Mouse (Mus musculus) myocyte (in vitro differentiated cells): Measurements from ENCODE around the gene Adamts2. TPM values are rescaled to one million over a fixed set of nuclear protein-coding genes. Genes with fewer than 3 reads are reported as not detected.

Experiments used
- H3K27me3 ChIP-seq: one replicate; pipeline ENCODE4 v1.6.1; 2011; ENCODE audit not compliant: control insufficient read depth, insufficient read depth, insufficient read length
- H3K36me3 ChIP-seq: one replicate; pipeline ENCODE4 v1.6.1; 2011; ENCODE audit not compliant: control insufficient read depth, insufficient read depth
- H3K4me2 ChIP-seq: one replicate; pipeline ENCODE4 v1.6.1; 2011; ENCODE audit warnings: low read depth, control low read depth
- H3K4me3 ChIP-seq: one replicate; pipeline ENCODE4 v1.5.1; 2011; ENCODE audit warnings: mild to moderate bottlenecking, control low read depth, moderate library complexity
- H3K79me2 ChIP-seq: one replicate; pipeline ENCODE4 v1.6.1; 2011; ENCODE audit not compliant: control insufficient read depth, insufficient read depth
- H3ac ChIP-seq: one replicate; pipeline ENCODE4 v1.6.1; 2011; ENCODE audit not compliant: control insufficient read depth, insufficient read length
- CEBPB ChIP-seq: IDR thresholded peaks from 2 replicates; pipeline ENCODE4 v1.6.1; 2011; ENCODE audit warnings: mild to moderate bottlenecking, moderate library complexity; ENCODE audit not compliant: poor library complexity, insufficient read depth, severe bottlenecking
- E2F4 ChIP-seq: IDR thresholded peaks from one replicate; pipeline ENCODE4 v1.6.1; 2011; ENCODE audit warnings: mild to moderate bottlenecking, control low read depth, moderate library complexity; ENCODE audit not compliant: insufficient read depth
- MAX ChIP-seq: IDR thresholded peaks from one replicate; pipeline ENCODE4 v1.6.1; 2011; ENCODE audit warnings: low read depth, mild to moderate bottlenecking, control low read depth
- MYOD1 ChIP-seq, 3 experiments: IDR thresholded peaks; one replicate each; pipeline ENCODE4 v1.6.1; 2011; ENCODE audit warnings: control low read depth in 2 of 3, low read depth in 2 of 3, mild to moderate bottlenecking in 2 of 3, moderate library complexity in 1 of 3; ENCODE audit not compliant: insufficient read length in 2 of 3, control insufficient read depth in 1 of 3
- MYOG ChIP-seq, 3 experiments: IDR thresholded peaks; one replicate each; pipeline ENCODE4 v1.6.1; 2011; ENCODE audit warnings: control low read depth in 2 of 3, low read depth in 2 of 3, mild to moderate bottlenecking in 2 of 3; ENCODE audit not compliant: insufficient read length in 2 of 3, control insufficient read depth in 1 of 3, insufficient read depth in 1 of 3
- POLR2A ChIP-seq: IDR thresholded peaks from one replicate; pipeline ENCODE4 v1.6.1; 2011; ENCODE audit warnings: low read depth, mild to moderate bottlenecking, control low read depth, moderate library complexity; ENCODE audit not compliant: insufficient read length
- POLR2AphosphoS2 ChIP-seq: IDR thresholded peaks from one replicate; pipeline ENCODE4 v1.6.1; 2011; ENCODE audit warnings: low read depth, control low read depth; ENCODE audit not compliant: insufficient read length
- REST ChIP-seq: IDR thresholded peaks from one replicate; pipeline ENCODE4 v1.6.1; 2011; ENCODE audit warnings: mild to moderate bottlenecking, control low read depth, moderate library complexity; ENCODE audit not compliant: insufficient read depth, insufficient read length
- SRF ChIP-seq: IDR thresholded peaks from one replicate; pipeline ENCODE4 v1.6.1; 2011; ENCODE audit warnings: low read depth; ENCODE audit not compliant: control insufficient read depth, insufficient read length
- TCF12 ChIP-seq: IDR thresholded peaks from one replicate; pipeline ENCODE4 v1.6.1; 2011; ENCODE audit warnings: mild to moderate bottlenecking, control low read depth; ENCODE audit not compliant: poor library complexity, insufficient read depth, severe bottlenecking
- TCF3 ChIP-seq: IDR thresholded peaks from one replicate; pipeline ENCODE4 v1.6.1; 2011; ENCODE audit warnings: low read depth, control low read depth; ENCODE audit not compliant: insufficient read length
- USF1 ChIP-seq: IDR thresholded peaks from one replicate; pipeline ENCODE4 v1.6.1; 2011; ENCODE audit warnings: low read depth, mild to moderate bottlenecking, control low read depth, moderate library complexity
- polyA plus RNA-seq: library from polyadenylated mRNA; unstranded; fragments of >200 nt; fragmentation: generic; extraction: Trizol; gene quantifications from one replicate; pipeline ENCODE4 v1.2.1, GENCODE M21; 2012; ENCODE audit warnings: missing spikeins

Gene Adamts2
- polyA plus RNA-seq, 1 experiment, result 24.9 TPM

DNA sequence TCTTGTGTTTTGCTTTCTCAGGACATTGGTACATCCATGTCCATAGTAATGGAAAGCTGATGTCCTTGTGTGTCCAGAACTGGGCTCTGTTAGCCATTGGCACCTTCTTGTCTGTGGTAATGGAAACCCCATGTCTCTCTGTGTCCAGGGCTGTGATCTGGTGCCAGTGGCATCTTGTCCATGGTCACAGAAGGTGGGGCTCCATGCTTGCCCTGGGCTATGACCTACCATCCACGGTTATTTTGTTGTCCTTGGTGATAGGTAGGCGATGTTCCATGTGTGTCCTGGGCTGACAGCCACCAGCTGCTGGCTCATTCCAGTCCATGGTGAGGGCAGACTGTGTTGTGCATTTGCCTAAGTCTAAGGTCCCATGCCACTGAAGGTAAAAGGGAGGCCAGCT lies 48.2 kb downstream of the Adamts2 start:
- H3K79me2 ChIP-seq, result no peaks in the 10 kb centered on the region
- H3K36me3 ChIP-seq, result no peaks in the 10 kb centered on the region
- H3ac ChIP-seq, result no peak overlapping the region
- no peak overlapping the region for H3K4me2 ChIP-seq
- no peaks in the 10 kb centered on the region for H3K27me3 ChIP-seq
- TF ChIP-seq TCF12, result no peak
- no peak for TF ChIP-seq CEBPB
- TF ChIP-seq POLR2A, result no peak
- no peak for TF ChIP-seq MYOG (IDR thresholded peaks at IDR 0.05; ENCODE audit: control insufficient read depth in 1 of 3, insufficient read depth in 1 of 3, insufficient read length in 2 of 3, low read depth in 2 of 3)
- no peak for TF ChIP-seq SRF
- no peak for TF ChIP-seq E2F4
- TF ChIP-seq TCF3, result no peak
- TF ChIP-seq MAX, result no peak
- TF ChIP-seq USF1, result no peak
- TF ChIP-seq MYOD1 (IDR thresholded peaks at IDR 0.05; ENCODE audit: control insufficient read depth in 1 of 3, insufficient read length in 2 of 3, low read depth in 2 of 3), result no peak
- no peak for TF ChIP-seq REST
- TF ChIP-seq POLR2AphosphoS2, result no peak
- no peak overlapping the region for H3K4me3 ChIP-seq

DNA sequence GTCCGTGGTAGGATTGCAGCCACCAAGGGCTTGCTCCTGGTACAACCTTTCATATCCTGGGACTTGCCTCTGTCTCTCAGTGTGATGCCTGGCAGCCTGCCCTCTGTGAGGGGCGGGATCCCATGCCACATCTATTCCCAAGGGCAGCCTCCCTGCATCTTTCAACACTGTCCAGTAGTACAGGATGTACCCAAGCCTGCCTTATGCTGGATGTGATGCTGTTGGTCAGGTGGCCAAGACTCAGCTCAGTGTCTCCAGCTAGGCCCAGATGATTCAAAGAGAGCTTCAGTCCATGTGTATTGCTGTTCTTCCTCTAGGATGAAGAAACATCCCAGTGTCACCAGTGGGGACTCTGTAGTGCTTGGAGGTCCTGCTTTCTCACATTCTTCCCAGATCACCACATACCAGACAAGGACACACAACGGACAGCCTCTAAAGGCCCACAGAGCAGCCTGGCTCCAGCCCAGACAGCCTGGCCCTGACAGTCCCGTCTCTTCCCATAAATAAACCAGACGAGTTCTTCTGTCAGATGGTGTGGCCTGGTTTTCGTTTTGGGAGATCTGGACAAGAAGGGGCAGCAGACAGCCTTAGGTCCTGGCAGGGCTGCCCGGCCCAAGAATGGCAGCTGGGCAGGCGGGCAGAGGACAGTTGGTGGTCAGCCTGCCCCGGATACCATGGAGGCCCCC lies 52.0 kb downstream of the Adamts2 start:
- Histone ChIP-seq H3K4me2 (no peak overlapping the region), H3K36me3 (no peaks in the 10 kb centered on the region), H3ac (no peak overlapping the region), H3K27me3 (no peaks in the 10 kb centered on the region), H3K4me3 (no peak overlapping the region), H3K79me2 (no peaks in the 10 kb centered on the region)
- TF ChIP-seq TCF3 (no peak), MYOD1 (IDR thresholded peaks at IDR 0.05; ENCODE audit: control insufficient read depth in 1 of 3, insufficient read length in 2 of 3, low read depth in 2 of 3) (no peak), TCF12 (no peak), E2F4 (no peak), REST (no peak), SRF (no peak), POLR2A (no peak), POLR2AphosphoS2 (no peak), CEBPB (no peak), USF1 (no peak), MYOG (IDR thresholded peaks at IDR 0.05; ENCODE audit: control insufficient read depth in 1 of 3, insufficient read depth in 1 of 3, insufficient read length in 2 of 3, low read depth in 2 of 3) (no peak), MAX (no peak)

DNA sequence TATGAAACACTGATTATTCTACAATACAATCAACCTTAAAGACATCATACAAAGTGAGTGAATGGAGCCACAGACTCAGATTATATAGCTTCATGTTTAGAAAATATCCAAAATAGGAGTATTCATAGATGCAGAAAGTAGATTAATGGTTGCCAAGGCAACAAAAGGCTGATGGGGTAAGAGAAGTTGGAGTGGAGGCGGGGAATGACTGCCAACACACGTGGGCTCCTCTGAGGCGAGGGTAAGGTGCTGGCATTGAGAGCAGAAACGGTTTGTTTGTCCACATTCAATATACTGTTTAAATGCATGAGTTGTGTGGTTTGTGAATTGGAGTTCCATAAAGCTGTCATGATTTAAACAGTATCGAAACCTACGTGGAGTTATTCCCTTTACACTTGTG lies 56.9 kb downstream of the Adamts2 start:
- no peaks in the 10 kb centered on the region for H3K79me2 ChIP-seq
- no peaks in the 10 kb centered on the region for H3K27me3 ChIP-seq
- H3K36me3 ChIP-seq, result no peaks in the 10 kb centered on the region
- TF ChIP-seq POLR2AphosphoS2 (no peak), TCF3 (no peak), SRF (no peak), E2F4 (no peak), MAX (no peak), USF1 (no peak), REST (no peak), POLR2A (no peak), MYOD1 (IDR thresholded peaks at IDR 0.05; ENCODE audit: control insufficient read depth in 1 of 3, insufficient read length in 2 of 3, low read depth in 2 of 3) (no peak)
- H3K4me2 ChIP-seq, result no peak overlapping the region
- H3ac ChIP-seq, result no peak overlapping the region
- H3K4me3 ChIP-seq, result no peak overlapping the region

DNA sequence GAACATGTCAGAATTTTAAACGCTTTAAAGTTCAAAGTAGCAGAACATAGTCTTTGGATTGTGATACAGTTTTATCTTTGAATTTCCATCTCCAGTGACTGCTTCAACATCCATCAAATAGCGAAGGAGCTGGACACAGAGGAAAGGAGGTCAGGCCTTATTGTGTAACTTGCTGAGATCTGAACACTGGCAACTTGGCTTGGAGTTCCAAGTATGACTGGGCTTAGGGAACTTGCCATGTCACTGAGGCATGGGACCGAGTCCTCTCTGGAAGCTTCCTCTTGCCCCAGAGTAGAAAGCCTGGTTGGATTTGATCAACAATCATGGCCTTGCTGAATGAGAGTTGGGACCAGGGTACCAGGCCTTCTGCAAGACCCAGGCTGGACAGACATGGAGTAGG lies 60.3 kb downstream of the Adamts2 start:
- Histone ChIP-seq H3K4me2 (no peak overlapping the region), H3K36me3 (no peaks in the 10 kb centered on the region), H3ac (no peak overlapping the region), H3K4me3 (no peak overlapping the region), H3K79me2 (no peaks in the 10 kb centered on the region), H3K27me3 (no peaks in the 10 kb centered on the region)
- TF ChIP-seq CEBPB, result no peak
- no peak for TF ChIP-seq POLR2AphosphoS2
- no peak for TF ChIP-seq POLR2A
- no peak for TF ChIP-seq MAX
- TF ChIP-seq MYOG (IDR thresholded peaks at IDR 0.05; ENCODE audit: control insufficient read depth in 1 of 3, insufficient read depth in 1 of 3, insufficient read length in 2 of 3, low read depth in 2 of 3), result no peak
- no peak for TF ChIP-seq SRF
- TF ChIP-seq REST, result no peak
- TF ChIP-seq MYOD1 (IDR thresholded peaks at IDR 0.05; ENCODE audit: control insufficient read depth in 1 of 3, insufficient read length in 2 of 3, low read depth in 2 of 3), result no peak
- TF ChIP-seq E2F4, result no peak
- TF ChIP-seq USF1, result no peak
- no peak for TF ChIP-seq TCF3
- no peak for TF ChIP-seq TCF12
